Mouse (Mus musculus) MEL (cell line): ENCODE data around the gene Xpo4. TPM values are rescaled to one million over a fixed set of nuclear protein-coding genes. Genes with fewer than 3 reads are reported as not detected.
A peak's percentile ranks its signal among the peaks of the same experiment; 100 is the strongest.

Experiments
- DNase-seq: peaks from one replicate; pipeline ENCODE4 v3.0.0; 2011; ENCODE audit warnings: low read depth, low spot score
- H3K27ac ChIP-seq: 2 replicates; pipeline ENCODE4 v1.5.1; 2012; ENCODE audit warnings: low read depth, mild to moderate bottlenecking, control low read depth, low read length, moderate library complexity; ENCODE audit not compliant: control insufficient read depth
- H3K27me3 ChIP-seq, 2 experiments: fragments of 150-350 bp in 1 of 2; sonication (generic) in 1 of 2; 2 replicates each; pipeline ENCODE4 v1.6.1; 2012; ENCODE audit warnings: low read length in 2 of 2, mild to moderate bottlenecking in 2 of 2, improper control_type of control experiment in 1 of 2, moderate library complexity in 1 of 2; ENCODE audit not compliant: insufficient read depth in 2 of 2, control insufficient read depth in 1 of 2
- H3K36me3 ChIP-seq, 2 experiments: 2 replicates each; pipeline ENCODE4 v1.6.1; 2012 to 2014; ENCODE audit warnings: low read length in 2 of 2, improper control_type of control experiment in 1 of 2, inconsistent platforms in 1 of 2, mild to moderate bottlenecking in 1 of 2; ENCODE audit not compliant: insufficient read depth in 2 of 2, control insufficient read depth in 1 of 2
- H3K4me1 ChIP-seq, 2 experiments: fragments of 150-350 bp in 1 of 2; sonication (generic) in 1 of 2; 2 replicates each; pipeline ENCODE4 v1.6.1; 2012; ENCODE audit warnings: low read length in 2 of 2, improper control_type of control experiment in 1 of 2, mild to moderate bottlenecking in 1 of 2; ENCODE audit not compliant: insufficient read depth in 2 of 2, control insufficient read depth in 1 of 2
- H3K4me3 ChIP-seq, 2 experiments: fragments of 150-350 bp in 1 of 2; sonication (generic) in 1 of 2; 2 replicates each; pipeline ENCODE4 v1.5.1; 2012; ENCODE audit warnings: low read depth in 2 of 2, low read length in 2 of 2, mild to moderate bottlenecking in 2 of 2, moderate library complexity in 2 of 2, control low read depth in 1 of 2, improper control_type of control experiment in 1 of 2; ENCODE audit not compliant: control insufficient read depth in 1 of 2, insufficient read depth in 1 of 2
- H3K79me2 ChIP-seq: 2 replicates; pipeline ENCODE4 v1.6.1; 2012; ENCODE audit warnings: mild to moderate bottlenecking, low read length, moderate library complexity; ENCODE audit not compliant: control insufficient read depth, poor library complexity, insufficient read depth
- H3K9ac ChIP-seq: 2 replicates; pipeline ENCODE4 v1.6.1; 2012; ENCODE audit warnings: low read depth, mild to moderate bottlenecking, control low read depth, low read length, moderate library complexity; ENCODE audit not compliant: control insufficient read depth, poor library complexity, severe bottlenecking
- H3K9me3 ChIP-seq: fragments of 150-350 bp; sonication (generic); replicated peaks from 2 replicates; pipeline ENCODE4 v1.6.1; 2012; ENCODE audit warnings: mild to moderate bottlenecking, low read length, improper control_type of control experiment, moderate library complexity; ENCODE audit not compliant: insufficient read depth
- CTCF ChIP-seq, 3 experiments: IDR thresholded peaks in 2 of 3; conservative IDR thresholded peaks in 1 of 3; 2 replicates each; pipeline ENCODE4 v1.5.1; 2011 to 2012; ENCODE audit warnings: low read length in 3 of 3, low read depth in 2 of 3, mild to moderate bottlenecking in 2 of 3, improper control_type of control experiment in 1 of 3, inconsistent platforms in 1 of 3, mixed read lengths in 1 of 3, moderate library complexity in 1 of 3; ENCODE audit not compliant: control insufficient read depth in 1 of 3, insufficient read depth in 1 of 3, poor library complexity in 1 of 3, severe bottlenecking in 1 of 3
- ETS1 ChIP-seq: IDR thresholded peaks from 2 replicates; pipeline ENCODE4 v1.6.1; 2012; ENCODE audit warnings: low read depth, mild to moderate bottlenecking, inconsistent platforms, low read length, improper control_type of control experiment, moderate library complexity
- GABPA ChIP-seq: IDR thresholded peaks from 2 replicates; pipeline ENCODE4 v1.6.1; 2012; ENCODE audit warnings: low read depth, mild to moderate bottlenecking, inconsistent platforms, low read length, improper control_type of control experiment, moderate library complexity
- MAX ChIP-seq: IDR thresholded peaks from 2 replicates; pipeline ENCODE4 v1.6.1; 2011; ENCODE audit warnings: low read length, improper control_type of control experiment
- MAZ ChIP-seq: IDR thresholded peaks from 2 replicates; pipeline ENCODE4 v1.6.1; 2012; ENCODE audit warnings: low read depth, mild to moderate bottlenecking, inconsistent platforms, low read length, improper control_type of control experiment
- NELFE ChIP-seq: IDR thresholded peaks from 2 replicates; pipeline ENCODE4 v1.6.1; 2011; ENCODE audit warnings: low read depth, low read length, improper control_type of control experiment
- NRF1 ChIP-seq: IDR thresholded peaks from 2 replicates; pipeline ENCODE4 v1.6.1; 2014; ENCODE audit warnings: low read depth, mild to moderate bottlenecking, inconsistent platforms, low read length, improper control_type of control experiment, moderate library complexity; ENCODE audit not compliant: poor library complexity, insufficient read depth, severe bottlenecking
- RAD21 ChIP-seq: IDR thresholded peaks from 2 replicates; pipeline ENCODE4 v1.6.1; 2011; ENCODE audit warnings: mild to moderate bottlenecking, low read depth, low read length, improper control_type of control experiment
- SMC3 ChIP-seq: IDR thresholded peaks from 2 replicates; pipeline ENCODE4 v1.6.1; 2011; ENCODE audit warnings: low read depth, low read length, improper control_type of control experiment
- TCF12 ChIP-seq: IDR thresholded peaks from 2 replicates; pipeline ENCODE4 v1.6.1; 2014; ENCODE audit warnings: low read depth, mild to moderate bottlenecking, inconsistent platforms, low read length, improper control_type of control experiment, moderate library complexity
- ZC3H11A ChIP-seq: IDR thresholded peaks from 2 replicates; pipeline ENCODE4 v1.6.1; 2012; ENCODE audit warnings: low read depth, mild to moderate bottlenecking, inconsistent platforms, low read length, improper control_type of control experiment
- polyA plus RNA-seq, 2 experiments: library from polyadenylated mRNA; stranded (reverse) in 1 of 2; unstranded in 1 of 2; fragments of >175 nt in 1 of 2; fragments of >200 nt in 1 of 2; gene quantifications; 2 replicates each; pipeline versions ENCODE4 v1.2.1 to v1.2.4; 2012; ENCODE audit warnings: low replicate concordance in 2 of 2, low read depth in 1 of 2; ENCODE audit not compliant: insufficient read length in 2 of 2, insufficient read depth in 1 of 2, missing spikeins in 1 of 2
- total RNA-seq: library from RNA; depleted of rRNA; stranded (reverse); fragments of 300-350 nt; gene quantifications from 2 replicates; pipeline ENCODE4 v1.2.3, GENCODE M21; 2012

Gene Xpo4
- total and polyA plus RNA-seq, 3 experiments = 32.3 to 46.5 TPM; not detected in 1

DNA sequence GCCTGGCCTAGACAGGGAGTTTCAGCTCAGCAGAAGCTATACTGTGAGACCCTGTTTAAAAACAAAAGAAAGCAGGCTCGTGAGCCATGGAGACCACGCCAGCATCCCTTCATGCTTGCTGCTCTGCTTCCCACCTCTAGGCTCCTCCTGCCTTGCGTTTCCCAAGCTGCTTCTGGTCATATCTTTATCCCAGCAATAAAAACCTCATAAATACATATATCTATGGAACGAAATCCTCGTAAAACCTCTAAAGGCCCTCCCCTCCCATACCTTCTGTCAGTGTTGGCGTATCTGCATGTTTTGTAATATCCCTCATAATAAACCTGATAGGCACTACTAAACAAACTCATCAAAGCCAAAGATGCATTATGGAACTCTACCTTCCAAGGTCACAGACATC, 21.4 kb upstream of the Xpo4 start:
- no peak for TF ChIP-seq NELFE
- no peak for DNase-seq
- no peak overlapping the region for H3K9ac ChIP-seq
- no peaks in the 10 kb centered on the region; a peak in 1 of 4 replicates for H3K27me3 ChIP-seq
- no peaks in the 10 kb centered on the region for H3K9me3 ChIP-seq
- no peak overlapping the region for H3K4me3 ChIP-seq
- no peak overlapping the region for H3K27ac ChIP-seq
- no peaks in the 10 kb centered on the region for H3K79me2 ChIP-seq
- H3K36me3 ChIP-seq = peaks cover 0 to 6% of the 10 kb centered on the region in 2 experiments; a peak in 2 of 4 replicates
- H3K4me1 ChIP-seq = peaks cover 2% of the 10 kb centered on the region in 2 experiments; a peak in 2 of 4 replicates

DNA sequence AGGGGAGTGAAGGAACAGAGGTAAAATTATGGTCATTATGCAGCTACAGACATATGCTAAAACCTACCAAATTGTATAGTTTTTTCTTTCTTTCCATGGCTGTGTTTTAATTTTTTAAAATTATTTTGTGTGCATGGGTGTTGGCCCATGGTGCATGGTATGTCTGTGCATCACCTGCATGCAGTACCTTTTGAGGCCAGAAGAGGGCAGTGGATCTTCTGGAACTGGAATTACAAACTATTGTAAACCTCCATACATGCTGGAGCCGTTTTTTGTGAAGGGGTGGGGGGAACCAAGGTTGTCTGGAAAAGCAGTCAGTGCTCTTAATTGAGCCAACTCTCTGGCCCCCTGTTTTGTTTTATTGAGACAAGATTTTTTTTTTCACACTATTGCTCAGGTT, 19.3 kb upstream of the Xpo4 start:
- peaks cover 0 to 3% of the 10 kb centered on the region in 2 experiments; a peak in 1 of 4 replicates for H3K36me3 ChIP-seq
- H3K4me3 ChIP-seq = no peak overlapping the region
- H3K79me2 ChIP-seq = no peaks in the 10 kb centered on the region
- no peaks in the 10 kb centered on the region for H3K4me1 ChIP-seq
- no peak overlapping the region for H3K9ac ChIP-seq
- no peak overlapping the region for H3K27ac ChIP-seq
- H3K27me3 ChIP-seq = no peaks in the 10 kb centered on the region; a peak in 1 of 4 replicates
- TF ChIP-seq ZC3H11A = peak; percentile 83
- peak; percentile 67 to 85 (median 79) for TF ChIP-seq CTCF (IDR thresholded peaks at IDR 0.05 in 2 of 3, conservative IDR thresholded peaks at IDR 0.05 in 1 of 3; ENCODE audit: control insufficient read depth in 1 of 3, insufficient read depth in 1 of 3, low read depth in 2 of 3, low read length in 3 of 3, poor library complexity in 1 of 3, severe bottlenecking in 1 of 3)
- TF ChIP-seq TCF12 = no peak
- peak; percentile 79 for TF ChIP-seq RAD21
- TF ChIP-seq SMC3 = peak; percentile 86
- TF ChIP-seq ETS1 = no peak
- TF ChIP-seq NRF1 = no peak
- no peak for TF ChIP-seq GABPA
- TF ChIP-seq MAX = no peak
- no peak for TF ChIP-seq MAZ
- TF ChIP-seq, all 39 proteins: peak for 4
- DNase-seq = peak; percentile 74
- no peaks in the 10 kb centered on the region for H3K9me3 ChIP-seq

DNA sequence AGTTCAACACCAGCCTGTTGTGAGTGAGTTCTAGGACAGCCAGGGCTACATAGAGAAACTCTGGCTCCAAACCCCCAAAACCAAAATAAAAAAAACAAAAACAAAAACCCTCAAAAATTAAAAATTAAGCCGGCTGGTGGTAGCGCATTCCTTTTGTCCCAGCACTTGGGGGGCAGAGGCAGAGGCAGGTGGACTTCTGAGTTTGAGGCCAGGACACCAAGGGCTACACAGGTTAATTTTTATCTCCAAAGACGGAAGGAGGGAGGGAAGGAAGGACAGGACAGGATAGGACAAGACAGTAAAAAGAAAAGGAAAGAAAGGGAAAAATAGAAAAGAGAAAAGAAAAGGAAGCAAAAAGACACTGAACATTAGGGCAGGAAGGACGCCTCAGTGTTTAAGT, 17.5 kb upstream of the Xpo4 start:
- H3K9ac ChIP-seq = no peak overlapping the region
- H3K4me3 ChIP-seq = no peak overlapping the region
- no peaks in the 10 kb centered on the region for H3K9me3 ChIP-seq
- no peaks in the 10 kb centered on the region for H3K4me1 ChIP-seq
- no peak overlapping the region for H3K27ac ChIP-seq
- no peak for DNase-seq
- no peak for TF ChIP-seq MAX
- no peaks in the 10 kb centered on the region; a peak in 1 of 4 replicates for H3K27me3 ChIP-seq
- no peaks in the 10 kb centered on the region for H3K79me2 ChIP-seq
- peaks cover 0 to 3% of the 10 kb centered on the region in 2 experiments; a peak in 1 of 4 replicates for H3K36me3 ChIP-seq
